Mouse (Mus musculus): Measurements from ENCODE around the gene 1700057G04Rik. TPM values are rescaled to one million over a fixed set of nuclear protein-coding genes. Genes with fewer than 3 reads are reported as not detected.

The 1700057G04Rik gene
- polyA plus RNA-seq, 1 experiment from 2014 or later, result not detected

- Histone ChIP-seq H3K4me1 (ENCODE audit: insufficient read depth) (peaks cover 11% of the 10 kb centered on the region), H3K27me3 (ENCODE audit: insufficient read depth, low read length) (no peaks in the 10 kb centered on the region), H3K4me2 (ENCODE audit: low read depth, low read length) (no peak overlapping the region), H3K36me3 (replicated peaks; ENCODE audit: insufficient read depth, low read length) (no peaks in the 10 kb centered on the region), H3K27ac (ENCODE audit: low read depth) (no peak overlapping the region), H3K9ac (replicated peaks) (no peak overlapping the region), H3K4me3 (ENCODE audit: low read depth, low read length) (no peak overlapping the region), H3K9me3 (ENCODE audit: low read length) (no peaks in the 10 kb centered on the region)
- WGBS (ENCODE audit: insufficient replicate concordance), result 59% methylated on average over 1 of the region's 1 CpGs
- DNase-seq (no peak), ATAC-seq (no peak)
- TF ChIP-seq EP300 (IDR thresholded peaks at IDR 0.05; ENCODE audit: low read depth) (no peak), CTCF (IDR thresholded peaks at IDR 0.05; ENCODE audit: low read depth) (no peak)
Measured at GRCm38 (mm10) chr9:92280048-92280447, 29.1 kb upstream of the 1700057G04Rik start.

DNA sequence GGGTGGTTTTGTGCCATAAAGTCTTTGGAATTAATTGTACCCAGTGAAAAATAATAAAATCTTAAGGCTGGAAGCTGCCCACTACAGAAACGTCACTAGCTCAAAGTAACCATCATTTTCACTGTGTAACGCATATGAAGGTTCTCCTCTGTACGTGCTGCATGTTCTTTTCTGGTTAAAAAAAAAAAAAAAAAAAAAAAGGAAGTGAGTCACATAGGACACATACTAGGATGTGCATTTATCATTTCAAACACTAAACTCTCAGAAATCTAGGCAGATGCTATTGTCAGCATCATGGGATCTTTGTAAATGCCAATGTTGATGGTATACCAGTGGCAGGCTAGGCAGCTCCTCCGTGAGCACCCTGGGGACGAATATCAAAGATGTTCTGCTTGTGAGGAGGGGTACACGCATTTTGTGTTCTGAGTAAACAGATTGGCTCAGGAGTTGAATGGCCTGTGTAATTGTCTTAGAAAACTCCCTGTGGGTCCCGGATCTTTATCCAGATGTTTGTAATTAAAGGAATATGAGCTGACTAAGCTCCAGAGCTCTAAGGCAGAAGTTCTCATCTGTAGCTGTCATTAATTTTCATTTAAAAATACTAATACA lies 26.5 kb upstream of the 1700057G04Rik start:
- ATAC-seq (no peak), DNase-seq (no peak)
- Histone ChIP-seq H3K9me3 (ENCODE audit: low read length) (no peaks in the 10 kb centered on the region), H3K4me2 (ENCODE audit: low read depth, low read length) (no peak overlapping the region), H3K4me3 (ENCODE audit: low read depth, low read length) (no peak overlapping the region), H3K27me3 (ENCODE audit: insufficient read depth, low read length) (no peaks in the 10 kb centered on the region), H3K9ac (replicated peaks) (no peak overlapping the region), H3K4me1 (ENCODE audit: insufficient read depth) (no peaks in the 10 kb centered on the region), H3K36me3 (replicated peaks; ENCODE audit: insufficient read depth, low read length) (no peaks in the 10 kb centered on the region), H3K27ac (ENCODE audit: low read depth) (no peak overlapping the region)
- TF ChIP-seq CTCF (IDR thresholded peaks at IDR 0.05; ENCODE audit: low read depth) (no peak), EP300 (IDR thresholded peaks at IDR 0.05; ENCODE audit: low read depth) (no peak)
- 57% methylated on average over 7 of the region's 7 CpGs for WGBS (ENCODE audit: insufficient replicate concordance)

- no peak overlapping the region for H3K9ac ChIP-seq (replicated peaks)
- DNase-seq, result no peak
- 33% methylated on average over 3 of the region's 3 CpGs for WGBS (ENCODE audit: insufficient replicate concordance)
- no peaks in the 10 kb centered on the region for H3K27me3 ChIP-seq (ENCODE audit: insufficient read depth, low read length)
- no peaks in the 10 kb centered on the region for H3K4me1 ChIP-seq (ENCODE audit: insufficient read depth)
- TF ChIP-seq EP300 (IDR thresholded peaks at IDR 0.05; ENCODE audit: low read depth), result peak; percentile 79
- TF ChIP-seq CTCF (IDR thresholded peaks at IDR 0.05; ENCODE audit: low read depth), result no peak
- H3K4me2 ChIP-seq (ENCODE audit: low read depth, low read length), result no peak overlapping the region
- H3K27ac ChIP-seq (ENCODE audit: low read depth), result no peak overlapping the region
- peak; percentile 76 for ATAC-seq
- no peaks in the 10 kb centered on the region for H3K36me3 ChIP-seq (replicated peaks; ENCODE audit: insufficient read depth, low read length)
- H3K4me3 ChIP-seq (ENCODE audit: low read depth, low read length), result no peak overlapping the region
- H3K9me3 ChIP-seq (ENCODE audit: low read length), result no peaks in the 10 kb centered on the region
Measured at GRCm38 (mm10) chr9:92289675-92290074, 19.5 kb upstream of the 1700057G04Rik start.

DNA sequence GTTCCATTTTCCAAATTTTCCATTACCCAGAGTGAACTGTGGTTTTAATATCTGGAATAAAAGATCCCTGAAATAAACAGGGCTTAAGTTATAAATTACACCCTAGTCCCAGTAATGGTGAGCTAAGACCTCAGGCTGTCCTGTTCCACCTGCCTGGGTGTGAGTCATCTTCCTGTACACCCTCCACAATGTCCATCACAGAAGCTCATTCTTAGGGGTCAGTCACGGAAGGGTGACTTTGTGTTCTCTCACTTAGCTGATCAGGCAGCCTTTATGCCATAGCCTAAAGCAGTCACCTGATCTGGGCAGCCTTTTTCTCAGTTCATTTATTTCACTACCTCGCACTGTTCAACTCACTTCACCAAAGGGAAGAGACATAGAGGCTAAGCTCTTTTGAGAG lies 17.0 kb upstream of the 1700057G04Rik start:
- Histone ChIP-seq H3K4me2 (ENCODE audit: low read depth, low read length) (no peak overlapping the region), H3K36me3 (replicated peaks; ENCODE audit: insufficient read depth, low read length) (no peaks in the 10 kb centered on the region), H3K4me3 (ENCODE audit: low read depth, low read length) (no peak overlapping the region), H3K9ac (replicated peaks) (no peak overlapping the region), H3K9me3 (ENCODE audit: low read length) (no peaks in the 10 kb centered on the region), H3K27me3 (ENCODE audit: insufficient read depth, low read length) (no peaks in the 10 kb centered on the region), H3K27ac (ENCODE audit: low read depth) (no peak overlapping the region), H3K4me1 (ENCODE audit: insufficient read depth) (no peaks in the 10 kb centered on the region)
- ATAC-seq, result no peak
- no peak for DNase-seq
- TF ChIP-seq EP300 (IDR thresholded peaks at IDR 0.05; ENCODE audit: low read depth), result no peak
- TF ChIP-seq CTCF (IDR thresholded peaks at IDR 0.05; ENCODE audit: low read depth), result no peak
- 75% methylated on average over 2 of the region's 2 CpGs for WGBS (ENCODE audit: insufficient replicate concordance)

DNA sequence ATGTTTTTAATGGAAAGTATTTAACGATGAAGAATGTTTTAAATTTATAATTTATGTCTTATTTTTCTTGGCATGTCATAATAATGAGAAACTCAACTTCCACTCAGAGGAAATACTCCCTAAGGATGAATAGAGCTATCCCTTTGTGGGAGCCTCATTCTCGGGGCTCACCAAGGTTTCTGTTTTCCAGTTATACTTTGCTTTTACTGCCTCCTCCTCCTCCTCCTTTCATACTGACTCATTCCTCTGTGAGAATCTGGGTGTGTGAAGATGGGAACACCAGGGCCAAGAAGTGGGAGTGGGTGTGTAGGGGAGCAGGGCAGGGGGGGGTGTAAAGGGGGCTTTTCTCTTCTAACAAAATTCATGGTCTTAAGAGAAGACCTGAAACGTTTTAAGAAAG lies 16.3 kb upstream of the 1700057G04Rik start:
- 69% methylated on average over 3 of the region's 3 CpGs for WGBS (ENCODE audit: insufficient replicate concordance)
- TF ChIP-seq EP300 (IDR thresholded peaks at IDR 0.05; ENCODE audit: low read depth), result no peak
- TF ChIP-seq CTCF (IDR thresholded peaks at IDR 0.05; ENCODE audit: low read depth), result no peak
- ATAC-seq, result no peak
- no peaks in the 10 kb centered on the region for H3K27me3 ChIP-seq (ENCODE audit: insufficient read depth, low read length)
- H3K4me3 ChIP-seq (ENCODE audit: low read depth, low read length), result no peak overlapping the region
- DNase-seq, result no peak
- no peaks in the 10 kb centered on the region for H3K36me3 ChIP-seq (replicated peaks; ENCODE audit: insufficient read depth, low read length)
- H3K9ac ChIP-seq (replicated peaks), result no peak overlapping the region
- no peaks in the 10 kb centered on the region for H3K9me3 ChIP-seq (ENCODE audit: low read length)
- H3K4me2 ChIP-seq (ENCODE audit: low read depth, low read length), result no peak overlapping the region
- no peak overlapping the region for H3K27ac ChIP-seq (ENCODE audit: low read depth)
- H3K4me1 ChIP-seq (ENCODE audit: insufficient read depth), result no peaks in the 10 kb centered on the region

DNA sequence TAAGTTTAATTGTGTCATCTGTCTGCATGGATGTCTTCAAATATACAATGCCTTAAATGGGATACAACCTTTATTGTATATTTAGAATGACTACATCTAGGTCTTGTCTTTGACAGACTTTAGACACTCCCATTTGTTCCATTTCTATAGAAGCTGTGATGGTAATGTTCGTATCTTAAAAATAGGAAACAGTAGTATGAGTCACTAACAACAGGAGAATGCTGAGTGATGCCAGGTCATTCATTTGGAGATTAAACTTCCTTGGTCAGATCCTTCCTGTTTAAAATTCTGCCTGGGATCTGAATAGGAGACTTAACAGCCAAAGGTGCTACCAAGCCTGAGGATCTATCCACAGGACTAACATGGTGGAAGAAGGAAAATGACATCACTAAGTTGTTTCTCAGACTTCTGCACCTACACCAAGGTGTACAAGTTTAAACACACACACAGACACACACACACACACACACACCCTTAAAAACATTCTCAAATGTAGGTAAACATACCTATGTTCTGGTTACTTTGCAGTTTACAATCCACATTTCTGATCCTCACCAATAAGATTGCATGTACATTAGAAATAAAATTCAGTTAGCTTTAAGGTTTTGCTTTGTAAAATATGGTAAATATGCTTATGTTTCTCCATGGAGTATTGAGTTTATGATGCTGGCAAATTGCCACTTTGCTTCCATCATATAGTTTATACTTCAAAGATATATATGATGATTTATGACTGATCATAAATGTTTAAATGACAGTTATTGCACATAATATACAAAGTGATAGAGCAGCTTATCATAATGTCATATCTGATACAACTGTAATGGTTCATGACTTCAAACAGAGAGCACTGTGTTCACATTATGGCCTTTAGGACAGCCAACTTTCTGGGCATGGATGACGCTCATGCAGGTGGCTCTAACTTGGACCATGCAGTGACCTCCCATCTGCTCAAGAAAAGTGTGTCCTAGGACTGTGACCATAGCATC lies 15.3 kb upstream of the 1700057G04Rik start:
- no peaks in the 10 kb centered on the region for H3K27me3 ChIP-seq (ENCODE audit: insufficient read depth, low read length)
- H3K27ac ChIP-seq (ENCODE audit: low read depth), result no peak overlapping the region
- H3K9me3 ChIP-seq (ENCODE audit: low read length), result no peaks in the 10 kb centered on the region
- no peaks in the 10 kb centered on the region for H3K4me1 ChIP-seq (ENCODE audit: insufficient read depth)
- H3K36me3 ChIP-seq (replicated peaks; ENCODE audit: insufficient read depth, low read length), result no peaks in the 10 kb centered on the region
- DNase-seq (no peak), ATAC-seq (no peak)
- WGBS (ENCODE audit: insufficient replicate concordance), result 81% methylated on average over 2 of the region's 2 CpGs
- H3K4me3 ChIP-seq (ENCODE audit: low read depth, low read length), result no peak overlapping the region
- H3K9ac ChIP-seq (replicated peaks), result no peak overlapping the region
- no peak overlapping the region for H3K4me2 ChIP-seq (ENCODE audit: low read depth, low read length)
- TF ChIP-seq EP300 (IDR thresholded peaks at IDR 0.05; ENCODE audit: low read depth), result peak; percentile 41; the same call in 1 of the 2 replicates
- no peak for TF ChIP-seq CTCF (IDR thresholded peaks at IDR 0.05; ENCODE audit: low read depth)

All from liver, postnatal 0 days (tissue).